Mouse (Mus musculus) olfactory bulb, adult 2 months (tissue): ENCODE data around the gene Dguok.

Experiments used
- CTCF ChIP-seq: fragments of 200-500 bp; IDR thresholded peaks from 2 replicates; pipeline ENCODE4 v1.5.1; 2012; ENCODE audit warnings: low read depth, mild to moderate bottlenecking, low read length, moderate library complexity; ENCODE audit not compliant: insufficient read depth
- POLR2A ChIP-seq: fragments of 200-500 bp; IDR thresholded peaks from 2 replicates; pipeline ENCODE4 v1.6.1; 2012; ENCODE audit warnings: mild to moderate bottlenecking, low read depth, low read length, moderate library complexity; ENCODE audit not compliant: insufficient read depth

- no peak for TF ChIP-seq CTCF
- no peak for TF ChIP-seq POLR2A
These were observed 1.2 kb downstream of the Dguok start for GRCm38 (mm10) chr6:83505554-83505953.
